Mouse (Mus musculus): ENCODE measurements around the gene Nbl1.

- no peak for TF ChIP-seq CTCF (IDR thresholded peaks at IDR 0.05; ENCODE audit: borderline replicate concordance, insufficient read depth, low read length)
- no peak for TF ChIP-seq POLR2A (IDR thresholded peaks at IDR 0.05; ENCODE audit: low read depth, low read length)
These were observed 9.8 kb downstream of the Nbl1 start for GRCm38 (mm10) chr4:139082790-139083564.
